Mouse (Mus musculus): ENCODE results near the gene Jam3.

- TF ChIP-seq POLR2A (IDR thresholded peaks at IDR 0.05; ENCODE audit: low read depth, low read length) = no peak
- TF ChIP-seq CTCF (conservative IDR thresholded peaks at IDR 0.05 in 1 of 2, IDR thresholded peaks at IDR 0.05 in 1 of 2; ENCODE audit: low read depth in 2 of 2, low read length in 2 of 2) = no peak
- no peak for TF ChIP-seq ZMIZ1 (IDR thresholded peaks at IDR 0.05; ENCODE audit: low read depth, low read length)
- no peak for TF ChIP-seq TCF12 (IDR thresholded peaks at IDR 0.05; ENCODE audit: low read depth, low read length)
- TF ChIP-seq CHD2 (IDR thresholded peaks at IDR 0.05; ENCODE audit: low read length) = no peak
- TF ChIP-seq MAZ (IDR thresholded peaks at IDR 0.05; ENCODE audit: low read depth, low read length) = no peak
- no peak for TF ChIP-seq MAFK (IDR thresholded peaks at IDR 0.05; ENCODE audit: insufficient replicate concordance, low read length)
Observed at GRCm38 (mm10) chr9:27128629-27129028, 26.6 kb downstream of the Jam3 start.

All from CH12.LX (cell line).